Mouse (Mus musculus) heart, embryonic 15.5 days (tissue): ENCODE measurements around the gene Tyk2. TPM values are rescaled to one million over a fixed set of nuclear protein-coding genes. Genes with fewer than 3 reads are reported as not detected.

Source experiments
- ATAC-seq: fragments of 200-750 bp; cut with Nextera tagmentation; replicated peaks from 2 replicates; pipeline ENCODE4 v1.8.0; 2017; ENCODE audit warnings: low read depth, moderate TSS enrichment; ENCODE audit not compliant: insufficient number of reproducible peaks, insufficient read depth, low FRiP score
- H3K27ac ChIP-seq: fragments of 300-500 bp; sonication (generic); 2 replicates; pipeline ENCODE4 v1.5.1; 2015; ENCODE audit warnings: mild to moderate bottlenecking, inconsistent platforms
- H3K27me3 ChIP-seq: fragments of 300-500 bp; sonication (generic); 2 replicates; pipeline ENCODE4 v1.6.1; 2015; ENCODE audit warnings: inconsistent platforms
- H3K36me3 ChIP-seq: fragments of 300-500 bp; sonication (generic); 2 replicates; pipeline ENCODE4 v1.6.1; 2015; ENCODE audit warnings: mild to moderate bottlenecking, inconsistent platforms
- H3K4me1 ChIP-seq: fragments of 300-500 bp; sonication (generic); replicated peaks from 2 replicates; pipeline ENCODE4 v1.6.1; 2015; ENCODE audit warnings: inconsistent platforms
- H3K4me2 ChIP-seq: fragments of 300-500 bp; sonication (generic); 2 replicates; pipeline ENCODE4 v1.6.1; 2015; ENCODE audit warnings: inconsistent platforms, mild to moderate bottlenecking, moderate library complexity
- H3K4me3 ChIP-seq: fragments of 300-500 bp; sonication (generic); 2 replicates; pipeline ENCODE4 v1.5.1; 2015; ENCODE audit warnings: mild to moderate bottlenecking, inconsistent platforms
- H3K9ac ChIP-seq: fragments of 300-500 bp; sonication (generic); 2 replicates; pipeline ENCODE4 v1.6.1; 2015; ENCODE audit warnings: mild to moderate bottlenecking, inconsistent platforms
- H3K9me3 ChIP-seq: fragments of 300-500 bp; sonication (generic); replicated peaks from 2 replicates; pipeline ENCODE4 v1.6.1; 2016; ENCODE audit warnings: inconsistent platforms
- WGBS: fragments of 180-500 bp; shearing (Covaris S2); methylation state at CpG from one replicate; pipeline ENCODE4 v1.1.7; 2015; ENCODE audit warnings: mixed read lengths; 5-methylcytosine and 5-hydroxymethylcytosine counted together
- polyA plus RNA-seq: library from polyadenylated mRNA; unstranded; fragments of >200 nt; fragmentation: Nextera tagmentation; extraction: Ambion mirVana; gene quantifications from 2 replicates; pipeline ENCODE4 v1.2.1, GENCODE M21; 2015

Tyk2 gene
- polyA plus RNA-seq, 1 experiment from 2014 or later, result 12.2 TPM

DNA sequence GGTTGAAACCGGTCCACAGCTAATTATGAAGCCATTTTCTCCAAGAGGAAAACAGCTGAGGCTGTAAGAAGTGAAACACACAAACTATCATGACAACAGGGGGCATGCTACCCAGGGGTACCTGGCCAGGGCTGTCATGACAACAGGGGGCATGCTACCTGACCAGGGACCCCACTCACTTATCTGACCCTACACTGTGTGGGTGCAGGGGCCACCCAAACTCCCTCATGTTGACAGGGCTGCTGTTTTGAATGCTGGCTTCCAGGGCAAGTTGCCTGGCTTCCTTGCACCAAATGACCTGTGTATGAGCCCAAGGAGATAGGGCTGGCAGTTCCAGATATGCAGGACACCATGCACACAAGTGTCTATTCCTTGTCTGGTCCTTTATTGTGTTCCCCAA, 40.5 kb downstream of the Tyk2 start:
- ATAC-seq, result no peak
- peaks cover 24% of the 10 kb centered on the region for H3K4me1 ChIP-seq
- peaks cover 46% of the 10 kb centered on the region for H3K36me3 ChIP-seq
- no peaks in the 10 kb centered on the region for H3K27me3 ChIP-seq
- no peaks in the 10 kb centered on the region for H3K9me3 ChIP-seq
- 85% methylated on average over 1 of the region's 1 CpGs for WGBS
- peak overlapping the region; percentile 73 for H3K9ac ChIP-seq
- H3K4me2 ChIP-seq, result peak overlapping the region; percentile 85
- H3K4me3 ChIP-seq, result peak overlapping the region; percentile 74
- H3K27ac ChIP-seq, result no peak overlapping the region

- peak; percentile 20; the same call in 1 of the 2 replicates for ATAC-seq
Observed at GRCm38 (mm10) chr9:21083324-21083723, 47.7 kb downstream of the Tyk2 start.

GRCm38 (mm10) chr9:21081127-21081526, 49.9 kb downstream of the Tyk2 start:
- Histone ChIP-seq H3K27me3 (no peaks in the 10 kb centered on the region), H3K27ac (no peak overlapping the region), H3K9ac (no peak overlapping the region), H3K4me2 (no peak overlapping the region), H3K4me3 (no peak overlapping the region), H3K9me3 (no peaks in the 10 kb centered on the region), H3K4me1 (0 out of 2 replicates have a peak, but pooled peaks cover 3% of the 10 kb centered on the region), H3K36me3 (peaks cover 90% of the 10 kb centered on the region)
- no peak for ATAC-seq
- WGBS, result 83% methylated on average over 9 of the region's 9 CpGs

More at GRCm38 (mm10) chr9:21083324-21083723, 47.7 kb downstream of the Tyk2 start:
- H3K27me3 ChIP-seq, result no peaks in the 10 kb centered on the region
- H3K4me2 ChIP-seq, result no peak overlapping the region
- H3K27ac ChIP-seq, result no peak overlapping the region
- no peaks in the 10 kb centered on the region for H3K9me3 ChIP-seq
- H3K9ac ChIP-seq, result no peak overlapping the region
- WGBS, result 59% methylated on average over 3 of the region's 3 CpGs
- H3K4me3 ChIP-seq, result no peak overlapping the region
- 0 out of 2 replicates have a peak, but pooled peaks cover 3% of the 10 kb centered on the region for H3K4me1 ChIP-seq
- H3K36me3 ChIP-seq, result peaks cover 88% of the 10 kb centered on the region

DNA sequence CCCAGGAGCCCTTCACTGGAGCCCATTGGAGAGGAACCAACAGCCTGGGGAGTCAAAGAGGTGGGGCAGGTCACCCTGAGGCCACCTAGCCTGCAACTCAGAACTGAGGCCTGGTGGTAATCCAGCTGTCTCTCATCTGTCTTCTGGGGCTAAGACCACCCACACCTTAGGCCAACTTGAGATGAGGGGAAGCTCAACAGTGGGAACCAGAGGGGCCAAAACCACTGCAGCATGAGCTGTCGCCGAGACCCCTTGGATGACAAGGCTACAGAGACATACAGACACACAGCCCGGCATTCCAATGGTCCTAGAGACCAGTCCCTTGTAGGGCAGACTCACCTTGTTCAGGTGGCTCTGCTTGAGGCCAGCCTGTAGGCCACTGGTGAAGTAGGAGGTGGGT, 55.4 kb downstream of the Tyk2 start:
- no peak overlapping the region for H3K4me3 ChIP-seq
- WGBS, result 80% methylated on average over 3 of the region's 3 CpGs
- no peak for ATAC-seq
- peaks cover 15% of the 10 kb centered on the region for H3K4me1 ChIP-seq
- H3K9ac ChIP-seq, result no peak overlapping the region
- H3K9me3 ChIP-seq, result no peaks in the 10 kb centered on the region
- H3K27me3 ChIP-seq, result no peaks in the 10 kb centered on the region
- no peak overlapping the region for H3K27ac ChIP-seq
- H3K4me2 ChIP-seq, result no peak overlapping the region
- H3K36me3 ChIP-seq, result peaks cover 55% of the 10 kb centered on the region

DNA sequence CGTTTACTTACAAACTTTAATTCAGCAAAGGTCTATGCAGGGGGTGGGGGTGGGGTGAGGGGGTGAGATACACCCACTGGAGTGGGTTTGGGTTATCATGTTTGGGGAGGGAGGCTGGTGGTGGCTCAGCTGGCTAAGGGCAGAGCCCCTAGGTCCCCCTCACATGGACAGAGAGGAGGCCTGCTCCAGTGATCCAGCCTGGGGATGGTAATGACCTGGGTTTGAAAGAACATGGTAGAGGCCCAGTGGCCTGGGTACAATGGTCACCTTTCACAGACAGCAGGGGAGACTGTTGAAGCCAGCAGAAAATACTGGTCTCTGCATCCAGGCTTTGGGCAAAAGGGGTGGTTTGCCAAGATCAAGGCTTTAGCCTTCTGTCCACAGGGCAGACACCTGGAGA, 56.9 kb downstream of the Tyk2 start:
- Histone ChIP-seq H3K4me2 (no peak overlapping the region), H3K9ac (no peak overlapping the region), H3K36me3 (peaks cover 41% of the 10 kb centered on the region), H3K9me3 (no peaks in the 10 kb centered on the region), H3K27ac (peak overlapping the region; percentile 60; the same call in 1 of the 2 replicates), H3K4me3 (no peak overlapping the region), H3K4me1 (peaks cover 15% of the 10 kb centered on the region), H3K27me3 (no peaks in the 10 kb centered on the region)
- ATAC-seq, result no peak
- 76% methylated on average over 1 of the region's 1 CpGs for WGBS

GRCm38 (mm10) chr9:21073044-21073840, 57.8 kb downstream of the Tyk2 start, which contains the start of the genes Gm49373 and Fdx1l:
Gm49373 (minus strand) TSS chr9:21073096.
Fdx1l (minus strand) TSS chr9:21073614.
- H3K9ac ChIP-seq, result peak within 1 kb of the TSS; percentile 82
- H3K4me2 ChIP-seq, result peak within 1 kb of the TSS; percentile 78
- peaks cover 15% of the 10 kb centered on the region for H3K4me1 ChIP-seq
- H3K27ac ChIP-seq, result peak within 1 kb of the TSS; percentile 60
- peak; percentile 92 for ATAC-seq
- 4% methylated on average over 58 of the region's 58 CpGs for WGBS
- no peaks in the 10 kb centered on the region for H3K9me3 ChIP-seq
- H3K36me3 ChIP-seq, result peaks cover 31% of the 10 kb centered on the region
- peak within 1 kb of the TSS; percentile 74 for H3K4me3 ChIP-seq
- H3K27me3 ChIP-seq, result no peaks in the 10 kb centered on the region

DNA sequence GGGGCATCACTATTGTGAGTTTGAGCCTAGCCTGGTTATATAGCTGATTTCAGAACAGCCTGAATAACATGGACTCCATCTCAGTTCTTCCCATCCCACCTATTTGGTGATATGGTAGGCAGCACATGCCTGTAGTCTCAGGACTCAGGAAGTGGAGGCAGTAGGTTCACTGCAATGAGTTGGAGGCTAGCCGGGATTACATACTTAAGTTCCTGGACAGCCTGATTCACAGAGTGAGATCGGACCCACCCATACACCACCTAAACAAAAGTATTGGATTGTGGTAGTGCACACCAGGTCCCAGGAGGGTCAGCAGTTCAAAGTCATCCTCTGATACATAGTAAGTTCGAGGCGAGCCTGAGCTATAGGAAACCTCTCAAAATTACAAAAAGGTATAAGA, 58.4 kb downstream of the Tyk2 start:
- Histone ChIP-seq H3K4me2 (peak overlapping the region; percentile 78), H3K36me3 (peaks cover 28% of the 10 kb centered on the region), H3K4me1 (peaks cover 15% of the 10 kb centered on the region), H3K27me3 (no peaks in the 10 kb centered on the region), H3K9ac (peak overlapping the region; percentile 82), H3K4me3 (peak overlapping the region; percentile 74), H3K9me3 (no peaks in the 10 kb centered on the region), H3K27ac (no peak overlapping the region; the same call in 1 of the 2 replicates)
- no peak for ATAC-seq
- WGBS, result 5% methylated on average over 4 of the region's 4 CpGs

- H3K27me3 ChIP-seq, result no peaks in the 10 kb centered on the region
- peaks cover 6% of the 10 kb centered on the region for H3K4me1 ChIP-seq
- no peak within 1 kb of the TSS for H3K27ac ChIP-seq
- H3K4me3 ChIP-seq, result no peak within 1 kb of the TSS
- H3K9me3 ChIP-seq, result no peaks in the 10 kb centered on the region
- ATAC-seq, result no peak
- H3K9ac ChIP-seq, result no peak within 1 kb of the TSS
- no peak within 1 kb of the TSS for H3K4me2 ChIP-seq
- peaks cover 27% of the 10 kb centered on the region for H3K36me3 ChIP-seq
- 81% methylated on average over 27 of the region's 27 CpGs for WGBS
Observed at GRCm38 (mm10) chr9:21067006-21067684, 63.9 kb downstream of the Tyk2 start, which contains the start of gene Zglp1. Zglp1 (minus strand) TSS chr9:21067093.

GRCm38 (mm10) chr9:21062928-21063327, 68.1 kb downstream of the Tyk2 start:
- Histone ChIP-seq H3K9me3 (no peaks in the 10 kb centered on the region), H3K36me3 (peaks cover 31% of the 10 kb centered on the region), H3K27me3 (no peaks in the 10 kb centered on the region), H3K4me3 (no peak overlapping the region), H3K9ac (no peak overlapping the region), H3K27ac (no peak overlapping the region), H3K4me1 (no peaks in the 10 kb centered on the region), H3K4me2 (no peak overlapping the region)
- 80% methylated on average over 2 of the region's 2 CpGs for WGBS
- no peak for ATAC-seq
